ENCODE assay signal across 8 mouse cellular contexts in the genomic region with DNA sequence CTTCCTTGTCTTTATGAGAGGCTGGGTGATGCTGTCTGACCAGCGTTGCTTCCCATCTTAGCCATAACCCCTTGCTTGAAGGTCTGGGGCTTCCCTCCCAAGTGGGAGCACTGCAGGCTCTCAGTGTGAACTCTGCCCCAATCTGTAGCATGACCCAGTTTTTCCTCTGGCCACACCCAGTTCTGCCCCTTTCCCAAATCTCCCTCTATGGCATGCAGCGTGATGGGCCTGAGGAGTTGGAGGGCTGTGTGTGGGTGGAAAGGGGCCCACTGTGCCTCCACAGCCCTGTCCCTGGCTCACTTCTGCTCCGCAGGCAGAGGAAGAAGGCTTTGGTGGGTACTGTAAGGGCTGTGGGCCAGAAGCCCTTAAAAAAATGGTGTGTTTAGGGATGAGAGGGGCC. TPM values are rescaled to one million over a fixed set of nuclear protein-coding genes. Genes with fewer than 3 reads are reported as not detected.
DNase-seq lines count a peak whose midpoint lies in the region; ATAC-seq and TF ChIP-seq lines count a peak whose summit lies in the region.

No protein-coding gene starts in this region.

- H3K4me1 ChIP-seq in cerebellum, adult 2 months (ENCODE audit: control insufficient read depth, insufficient read depth, low read length), result peaks cover 15% of the 10 kb centered on the region
- peaks cover 71% of the 10 kb centered on the region for H3K4me1 ChIP-seq in E14TG2a.4 (replicated peaks; ENCODE audit: low read depth, low read length)
- peaks cover 39% of the 10 kb centered on the region for H3K4me1 ChIP-seq in forebrain, embryonic 15.5 days
- H3K4me1 ChIP-seq in liver, embryonic 12.5 days, result peaks cover 72% of the 10 kb centered on the region

- H3K4me3 ChIP-seq in cerebellum, adult 2 months (replicated peaks; ENCODE audit: insufficient read depth, low read depth, low read length), result peak overlapping the region; percentile 77
- H3K4me3 ChIP-seq in E14TG2a.4 (replicated peaks; ENCODE audit: low read length), result peak overlapping the region; percentile 95
- peak overlapping the region; percentile 82 for H3K4me3 ChIP-seq in forebrain, embryonic 15.5 days
- peak overlapping the region; percentile 98 for H3K4me3 ChIP-seq in liver, embryonic 12.5 days

- H3K36me3 ChIP-seq in E14TG2a.4 (ENCODE audit: insufficient read depth, low read length), result peaks cover 65% of the 10 kb centered on the region
- peaks cover 43% of the 10 kb centered on the region for H3K36me3 ChIP-seq in forebrain, embryonic 15.5 days
- peaks cover 58% of the 10 kb centered on the region for H3K36me3 ChIP-seq in liver, embryonic 12.5 days

- no peaks in the 10 kb centered on the region for H3K27me3 ChIP-seq in cerebellum, adult 2 months (ENCODE audit: control insufficient read depth, insufficient read depth, low read length)
- no peaks in the 10 kb centered on the region for H3K27me3 ChIP-seq in E14TG2a.4 (ENCODE audit: insufficient read depth, low read length)
- H3K27me3 ChIP-seq in forebrain, embryonic 15.5 days, result no peaks in the 10 kb centered on the region
- no peaks in the 10 kb centered on the region for H3K27me3 ChIP-seq in liver, embryonic 12.5 days (replicated peaks)

- H3K9ac ChIP-seq in forebrain, embryonic 15.5 days (replicated peaks), result peak overlapping the region; percentile 84
- H3K9ac ChIP-seq in liver, embryonic 12.5 days, result peak overlapping the region; percentile 96

- TF ChIP-seq CTCF in cerebellum, adult 2 months (IDR thresholded peaks at IDR 0.05; ENCODE audit: borderline replicate concordance, insufficient read depth, low read depth, low read length), result no peak
- TF ChIP-seq CTCF in E14TG2a.4 (conservative IDR thresholded peaks at IDR 0.05; ENCODE audit: low read length), result no peak

- H3K27ac ChIP-seq in cerebellum, adult 2 months (ENCODE audit: insufficient read depth, low read length), result peak overlapping the region; percentile 55
- peak overlapping the region; percentile 94 for H3K27ac ChIP-seq in forebrain, embryonic 15.5 days (replicated peaks)
- no peak overlapping the region; the same call in 1 of the 2 replicates for H3K27ac ChIP-seq in liver, embryonic 12.5 days

- no peaks in the 10 kb centered on the region for H3K9me3 ChIP-seq in E14TG2a.4 (ENCODE audit: low read length)
- H3K9me3 ChIP-seq in forebrain, embryonic 15.5 days, result no peaks in the 10 kb centered on the region
- no peaks in the 10 kb centered on the region for H3K9me3 ChIP-seq in liver, embryonic 12.5 days (replicated peaks)

- H3K4me2 ChIP-seq in forebrain, embryonic 15.5 days (replicated peaks), result peak overlapping the region; percentile 74
- H3K4me2 ChIP-seq in liver, embryonic 12.5 days, result peak overlapping the region; percentile 99

- DNase-seq in cerebellum, adult 2 months, result peak; percentile 54 to 60
- peak; percentile 27 to 48 for DNase-seq in thymus, postnatal 36 days
- DNase-seq in embryo, embryonic 11 days, result no peak
- no peak for DNase-seq in right cerebral cortex, postnatal 14 days

- 4% methylated on average over 3 of the region's 3 CpGs for WGBS in cerebellum, adult 2 months
- 62% methylated on average over 3 of the region's 3 CpGs for WGBS in forebrain, embryonic 15.5 days
- 57% methylated on average over 3 of the region's 3 CpGs for WGBS in liver, embryonic 12.5 days (ENCODE audit: insufficient replicate concordance)

- TF ChIP-seq POLR2A in cerebellum, adult 2 months (IDR thresholded peaks at IDR 0.05; ENCODE audit: borderline replicate concordance, insufficient read depth, low read length), result no peak; the same call in 1 of the 2 replicates

- no peak for ATAC-seq in cerebellum, adult (ENCODE audit: insufficient number of reproducible peaks, low FRiP score, low TSS enrichment)
- no peak for ATAC-seq in forebrain, embryonic 15.5 days (replicated peaks)
- ATAC-seq in liver, embryonic 12.5 days, result no peak

RNA-seq across cellular contexts. Expression of a gene that starts 2.7 kb away (rescaled TPM):
- polyA plus RNA-seq in cerebellum, adult 2 months (2012; rRNA removed), result 110 and 112 TPM in 2 replicates
- 98.9 and 112 TPM in 2 replicates for polyA plus RNA-seq in forebrain, embryonic 15.5 days (2015; fragmentation: Nextera tagmentation; extraction: Ambion mirVana)
- 38.3 and 40.5 TPM in 2 replicates for polyA plus RNA-seq in liver, embryonic 12.5 days (2016; fragmentation: Nextera tagmentation; extraction: Ambion mirVana)

RNA-seq across cellular contexts. Expression of a gene that starts 30.8 kb away (rescaled TPM):
- polyA plus RNA-seq in cerebellum, adult 2 months (2012; rRNA removed), result 0.57 and 0.84 TPM in 2 replicates
- 0.50 and 0.71 TPM in 2 replicates for polyA plus RNA-seq in forebrain, embryonic 15.5 days (2015; fragmentation: Nextera tagmentation; extraction: Ambion mirVana)
- polyA plus RNA-seq in liver, embryonic 12.5 days (2016; fragmentation: Nextera tagmentation; extraction: Ambion mirVana), result 1.9 and 2.2 TPM in 2 replicates

RNA-seq across cellular contexts. Expression of a gene that starts 33.2 kb away (rescaled TPM):
- 24.5 and 24.9 TPM in 2 replicates for polyA plus RNA-seq in cerebellum, adult 2 months (2012; rRNA removed)
- 51.1 and 51.8 TPM in 2 replicates for polyA plus RNA-seq in forebrain, embryonic 15.5 days (2015; fragmentation: Nextera tagmentation; extraction: Ambion mirVana)
- 83.1 and 85.3 TPM in 2 replicates for polyA plus RNA-seq in liver, embryonic 12.5 days (2016; fragmentation: Nextera tagmentation; extraction: Ambion mirVana)

RNA-seq across cellular contexts. Expression of a gene that starts 46.5 kb away (rescaled TPM):
- polyA plus RNA-seq in cerebellum, adult 2 months (2012; rRNA removed), result 95.4 and 96.0 TPM in 2 replicates
- polyA plus RNA-seq in forebrain, embryonic 15.5 days (2015; fragmentation: Nextera tagmentation; extraction: Ambion mirVana), result 18.9 and 21.0 TPM in 2 replicates
- polyA plus RNA-seq in liver, embryonic 12.5 days (2016; fragmentation: Nextera tagmentation; extraction: Ambion mirVana), result 6.6 and 7.3 TPM in 2 replicates

RNA-seq across cellular contexts. Expression of a gene that starts 49.0 kb away (rescaled TPM):
- polyA plus RNA-seq in cerebellum, adult 2 months (2012; rRNA removed), result 23.7 and 24.8 TPM in 2 replicates
- 21.9 and 26.2 TPM in 2 replicates for polyA plus RNA-seq in forebrain, embryonic 15.5 days (2015; fragmentation: Nextera tagmentation; extraction: Ambion mirVana)
- polyA plus RNA-seq in liver, embryonic 12.5 days (2016; fragmentation: Nextera tagmentation; extraction: Ambion mirVana), result 2.8 and 3.7 TPM in 2 replicates

Comparison
In these comparisons a context has a peak if more than half of its experiments do, and no peak if none do; other contexts are left out.
1. DNase-seq: peak in cerebellum, adult 2 months (2 of 2) and thymus, postnatal 36 days (2 of 2); none in embryo, embryonic 11 days (single experiment) and right cerebral cortex, postnatal 14 days (single experiment).
2. Peak in every context shown above with its lines, with median percentiles within 50 percentile points of each other: H3K4me3 ChIP-seq.